Mouse (Mus musculus) liver, embryonic 14.5 days (tissue): ENCODE data around the gene Parva.

Experiments used
- CTCF ChIP-seq: IDR thresholded peaks from 2 replicates; pipeline ENCODE4 v1.5.1; 2016; ENCODE audit warnings: antibody characterized with exemption, low read depth, control low read depth
- EP300 ChIP-seq: IDR thresholded peaks from 2 replicates; pipeline ENCODE4 v1.6.1; 2016; ENCODE audit warnings: antibody characterized with exemption, low read depth

DNA sequence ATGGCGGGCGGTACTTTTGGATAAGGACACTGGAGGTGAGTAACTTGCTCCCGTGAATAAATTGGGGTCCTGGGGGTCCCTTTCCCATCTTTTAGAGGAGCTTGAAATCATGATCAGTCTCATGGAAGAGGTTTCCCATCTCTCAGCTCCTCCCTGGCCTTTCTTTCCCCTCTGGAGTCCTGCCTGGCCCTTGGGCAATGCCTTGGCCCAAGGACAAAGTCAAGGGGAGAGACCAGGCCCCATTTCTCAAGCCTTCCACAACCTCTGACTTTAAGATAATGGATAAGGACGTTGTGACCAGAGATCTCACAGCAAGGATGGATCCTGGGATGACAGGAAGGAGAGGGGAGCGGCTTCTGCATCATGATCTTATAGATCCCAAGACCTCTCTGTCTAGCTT lies 49.2 kb upstream of the Parva start:
- no peak for TF ChIP-seq CTCF
- no peak for TF ChIP-seq EP300
